Mouse (Mus musculus) mouse embryonic stem cell (cell line): Measurements from ENCODE around the gene Tns4.

Experiments
- in situ Hi-C, 2 experiments: fragments of 300-500 bp; cut with MboI; formaldehyde crosslinking; loops; 1 replicate in 1 of 2; 3 replicates in 1 of 2; pipeline ENCODE4 v1.14.3; 2019 to 2020; ENCODE audit warnings: low sequenced_read_pairs in 2 of 2, low pct_unique_long_range_greater_than_20kb in 1 of 2, mixed read lengths in 1 of 2; ENCODE audit not compliant: unreplicated experiment in 1 of 2

Gene Tns4

GRCm38 (mm10) chr11:99120524-99121217, 31.6 kb upstream of the Tns4 start:
- in situ Hi-C loops, result no loop called here

DNA sequence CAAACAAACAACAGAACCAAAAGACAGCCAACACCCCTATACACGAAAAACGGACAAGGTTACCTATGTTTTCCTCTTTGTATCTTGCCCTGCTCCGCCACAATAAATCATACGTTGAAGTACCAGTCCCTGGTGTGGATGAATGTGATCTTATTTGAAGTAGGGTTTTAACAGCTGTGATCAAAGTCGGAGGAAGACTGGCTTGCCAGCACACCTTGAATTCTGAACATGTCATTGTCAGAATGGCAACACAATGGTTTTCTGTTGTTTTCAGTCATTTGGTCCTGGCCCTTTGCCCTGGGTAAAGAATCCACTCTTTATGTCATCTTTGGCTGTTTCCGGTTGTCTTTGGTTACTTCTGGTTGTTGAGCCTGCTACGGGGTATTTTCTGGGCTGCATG, 29.9 kb upstream of the Tns4 start:
- in situ Hi-C loops, result loop anchor here in 1 of 2 experiments (10.0 kb wide), 1 partner anchor 84 kb away; no protein-coding TSS in a partner anchor

- in situ Hi-C loops, result loop anchor here in 1 of 2 experiments (10.0 kb wide), 1 partner anchor 84 kb away; no protein-coding TSS in a partner anchor
These were observed 29.3 kb upstream of the Tns4 start for GRCm38 (mm10) chr11:99118420-99118819.

DNA sequence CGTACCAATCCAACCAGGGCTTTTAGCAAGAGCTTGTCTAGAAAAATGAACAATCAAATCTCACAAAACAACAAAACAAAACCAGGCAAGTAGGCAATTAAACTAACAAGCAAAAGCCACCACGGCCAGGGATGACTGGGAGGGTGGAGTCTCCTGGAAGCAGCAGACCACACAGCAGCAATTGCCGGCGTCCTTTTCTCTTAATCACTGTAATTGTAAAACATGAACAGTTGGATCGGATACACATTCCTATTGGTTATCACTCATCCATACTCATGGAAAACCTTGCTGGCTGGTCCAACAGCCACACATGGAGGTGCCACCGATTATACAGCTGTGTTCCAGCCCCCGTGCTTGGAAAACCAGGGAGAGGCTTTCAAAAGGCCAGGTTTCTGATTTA, 28.8 kb upstream of the Tns4 start:
- in situ Hi-C loops, result loop anchor here in 1 of 2 experiments (10.0 kb wide), 1 partner anchor 83 kb away; no protein-coding TSS in a partner anchor

GRCm38 (mm10) chr11:99115940-99116339, 26.8 kb upstream of the Tns4 start:
- in situ Hi-C loops, result loop anchor here in 1 of 2 experiments (10.0 kb wide), 1 partner anchor 81 kb away; no protein-coding TSS in a partner anchor

GRCm38 (mm10) chr11:99113111-99113510, 24.0 kb upstream of the Tns4 start:
- in situ Hi-C loops, result loop anchor here in 1 of 2 experiments (10.0 kb wide), 1 partner anchor 78 kb away; no protein-coding TSS in a partner anchor

GRCm38 (mm10) chr11:99112700-99113099, 23.6 kb upstream of the Tns4 start:
- in situ Hi-C loops, result loop anchor here in 1 of 2 experiments (10.0 kb wide), 1 partner anchor 78 kb away; no protein-coding TSS in a partner anchor

DNA sequence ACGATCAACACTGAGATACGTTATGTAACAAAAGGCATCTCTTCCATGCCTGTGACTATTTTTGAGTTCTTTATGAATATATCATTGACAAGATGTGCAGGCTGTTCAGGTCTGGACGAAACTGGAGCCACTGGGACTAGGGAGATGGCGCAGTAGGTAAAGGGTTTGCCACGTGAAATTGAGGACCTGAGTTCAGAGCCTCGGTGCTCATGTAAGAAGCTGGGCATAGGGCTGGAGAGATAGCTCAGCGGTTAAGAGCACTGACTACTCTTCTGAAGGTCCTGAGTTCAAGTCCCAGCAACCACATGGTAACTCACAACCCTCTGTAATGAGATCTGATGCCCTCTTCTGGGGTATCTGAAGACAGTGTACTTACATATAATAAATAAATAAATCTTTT, 22.5 kb upstream of the Tns4 start:
- in situ Hi-C loops, result loop anchor here in 1 of 2 experiments (10.0 kb wide), 1 partner anchor 77 kb away; no protein-coding TSS in a partner anchor

DNA sequence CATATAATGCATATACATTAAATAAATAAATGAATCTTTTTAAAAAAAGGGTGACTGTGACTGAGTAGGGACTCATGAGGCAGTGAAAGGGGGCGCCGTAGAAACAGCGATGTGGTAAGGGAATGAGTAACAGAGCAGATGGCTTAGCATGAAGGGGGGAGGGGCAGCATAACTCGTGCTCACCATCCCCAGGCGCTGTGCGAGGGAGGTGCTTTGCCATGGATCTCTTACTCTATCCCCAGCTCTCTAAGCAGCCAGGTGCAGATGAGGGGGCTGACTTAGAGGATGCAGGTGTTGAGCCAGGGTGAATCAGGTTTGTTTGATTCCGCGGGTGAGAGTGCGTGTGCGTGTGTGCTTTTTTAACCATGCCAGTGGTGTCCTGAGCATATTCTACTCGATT, 22.0 kb upstream of the Tns4 start:
- in situ Hi-C loops, result loop anchor here in 1 of 2 experiments (10.0 kb wide), 1 partner anchor 76 kb away; no protein-coding TSS in a partner anchor

DNA sequence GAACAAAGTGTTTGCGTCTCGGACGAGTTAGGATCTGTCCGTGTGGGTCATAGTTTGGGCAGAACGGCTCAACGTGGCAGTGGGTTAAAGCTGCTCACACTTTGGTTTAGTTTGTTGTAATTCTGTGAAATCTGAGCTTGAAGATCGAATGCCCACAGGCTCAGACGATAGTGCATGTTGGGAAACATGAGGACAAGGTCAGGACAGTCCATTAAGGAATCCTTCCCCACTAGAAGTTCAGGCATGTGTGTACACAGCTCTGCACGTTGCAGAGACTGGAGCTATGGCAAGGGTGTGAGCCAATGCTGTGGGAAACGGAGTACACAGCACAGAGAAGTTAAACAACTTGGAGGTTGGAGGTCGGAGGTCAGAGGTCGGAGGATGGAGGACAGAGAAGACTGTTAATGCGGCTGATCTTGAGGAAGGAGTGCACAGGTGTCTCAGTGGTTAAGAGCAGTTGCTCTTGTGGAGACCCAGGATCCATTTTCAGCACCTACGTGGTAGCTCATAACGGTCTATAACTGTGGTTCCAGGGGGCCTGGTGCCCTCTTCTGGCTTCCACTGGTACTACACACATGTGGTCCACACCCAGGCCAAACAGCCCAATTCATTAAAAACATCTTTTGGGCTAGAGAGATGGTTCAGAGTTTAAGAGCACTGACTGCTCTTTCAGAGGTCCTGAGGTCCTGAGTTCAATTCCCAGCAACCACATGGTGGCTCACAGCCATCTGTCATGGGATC, 21.4 kb upstream of the Tns4 start:
- in situ Hi-C loops, result loop anchor here in 1 of 2 experiments (10.0 kb wide), 1 partner anchor 76 kb away; no protein-coding TSS in a partner anchor

- in situ Hi-C loops, result no loop called here
These were observed 19.2 kb upstream of the Tns4 start for GRCm38 (mm10) chr11:99108296-99108695.

DNA sequence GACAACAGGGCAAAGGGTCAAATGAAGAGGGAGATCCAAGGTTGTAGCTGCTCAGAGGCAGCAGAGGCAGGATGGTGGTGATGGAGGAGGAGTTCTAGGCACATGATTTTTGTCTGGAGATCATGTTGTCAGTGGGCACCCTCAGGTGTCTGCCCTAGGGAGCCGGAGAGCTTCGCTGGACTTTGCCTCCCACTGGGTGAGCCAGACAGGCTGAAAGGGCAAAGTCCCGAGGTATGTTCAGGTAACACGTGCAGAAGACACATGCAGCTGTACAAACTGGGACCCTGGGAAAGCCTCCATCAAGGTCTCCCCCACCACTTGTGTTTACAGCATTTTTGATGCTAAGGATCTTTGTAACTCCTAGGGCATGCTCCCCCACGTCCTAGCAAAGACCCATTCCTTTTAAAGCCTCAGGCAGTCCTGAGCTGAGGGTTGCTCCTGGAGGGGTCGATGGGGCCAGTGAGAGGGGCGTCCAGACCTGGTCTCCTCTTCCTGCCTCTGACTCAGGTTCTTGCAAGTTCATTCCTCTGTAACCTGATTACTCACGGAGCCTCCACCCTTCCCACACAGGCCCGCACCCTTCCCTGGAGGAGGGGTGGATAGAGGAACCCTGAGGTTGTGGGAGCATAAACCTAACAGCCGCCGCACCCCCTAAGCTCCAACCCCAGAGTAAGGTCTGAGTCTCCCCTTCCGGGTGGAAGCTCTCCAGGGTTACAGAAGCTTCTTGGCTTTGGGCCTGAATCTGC, 17.0 kb upstream of the Tns4 start:
- in situ Hi-C loops, result no loop called here

GRCm38 (mm10) chr11:99104609-99105410, 15.7 kb upstream of the Tns4 start:
- in situ Hi-C loops, result no loop called here

GRCm38 (mm10) chr11:99102575-99103270, 13.6 kb upstream of the Tns4 start:
- in situ Hi-C loops, result no loop called here

GRCm38 (mm10) chr11:99101693-99102092, 12.6 kb upstream of the Tns4 start:
- in situ Hi-C loops, result no loop called here

- in situ Hi-C loops, result no loop called here
These were observed 11.1 kb upstream of the Tns4 start for GRCm38 (mm10) chr11:99100215-99100614.

- in situ Hi-C loops, result no loop called here
These were observed 10.4 kb upstream of the Tns4 start for GRCm38 (mm10) chr11:99099516-99099915.
